Mouse (Mus musculus): ENCODE results near the gene Pnpla3.
"Not testable (repeated sequence)": the region's sequence is repeated elsewhere in the genome, so short reads cannot be mapped to it uniquely, and the experiment has no call there.

Gene Pnpla3

GRCm38 (mm10) chr15:84167600-84167999, at the start of gene Pnpla3:
Gene Pnpla3, plus strand, starts transcription at chr15:84167837.
- DNase-seq = peak; percentile 95

- DNase-seq = peak; percentile 23
These were observed 47.0 kb upstream of the Pnpla3 start for GRCm38 (mm10) chr15:84120612-84121011.

- DNase-seq = no peak
These were observed 46.6 kb upstream of the Pnpla3 start for GRCm38 (mm10) chr15:84121036-84121435.

- no peak for DNase-seq
These were observed 44.6 kb upstream of the Pnpla3 start, which contains the start of gene Pnpla5 for GRCm38 (mm10) chr15:84123075-84123474. Gene Pnpla5, minus strand, starts transcription at chr15:84123175.

- DNase-seq = no peak
These were observed 43.6 kb upstream of the Pnpla3 start for GRCm38 (mm10) chr15:84124086-84124485.

GRCm38 (mm10) chr15:84126447-84126846, 41.2 kb upstream of the Pnpla3 start:
- DNase-seq = no peak

GRCm38 (mm10) chr15:84126871-84127270, 40.8 kb upstream of the Pnpla3 start:
- peak; percentile 12 for DNase-seq

- DNase-seq = peak; percentile 66
These were observed 36.4 kb upstream of the Pnpla3 start for GRCm38 (mm10) chr15:84131096-84131786.

GRCm38 (mm10) chr15:84131971-84132370, 35.7 kb upstream of the Pnpla3 start:
- DNase-seq = no peak

- no peak for DNase-seq
These were observed 34.2 kb upstream of the Pnpla3 start for GRCm38 (mm10) chr15:84133440-84133839.

GRCm38 (mm10) chr15:84135472-84135871, 32.2 kb upstream of the Pnpla3 start:
- peak; percentile 37 for DNase-seq

GRCm38 (mm10) chr15:84136473-84137415, 30.9 kb upstream of the Pnpla3 start:
- DNase-seq = no peak

GRCm38 (mm10) chr15:84139592-84140005, 28.0 kb upstream of the Pnpla3 start:
- DNase-seq = peak; percentile 7

GRCm38 (mm10) chr15:84140109-84140508, 27.5 kb upstream of the Pnpla3 start:
- no peak for DNase-seq

GRCm38 (mm10) chr15:84140929-84141328, 26.7 kb upstream of the Pnpla3 start:
- no peak for DNase-seq

GRCm38 (mm10) chr15:84156158-84156557, 11.5 kb upstream of the Pnpla3 start:
- DNase-seq = no peak

GRCm38 (mm10) chr15:84157530-84157929, 10.1 kb upstream of the Pnpla3 start:
- DNase-seq = not testable (repeated sequence)

GRCm38 (mm10) chr15:84161871-84162270, 5.8 kb upstream of the Pnpla3 start:
- DNase-seq = no peak

- DNase-seq = no peak
These were observed 819 bp upstream of the Pnpla3 start for GRCm38 (mm10) chr15:84166818-84167217.

- peak; percentile 20 for DNase-seq
These were observed 829 bp downstream of the Pnpla3 start for GRCm38 (mm10) chr15:84168170-84169161.

GRCm38 (mm10) chr15:84169511-84169910, 1.9 kb downstream of the Pnpla3 start:
- DNase-seq = no peak

GRCm38 (mm10) chr15:84171166-84171565, 3.5 kb downstream of the Pnpla3 start:
- no peak for DNase-seq

Measured in lung, postnatal 14 days (tissue).